Mouse (Mus musculus): Measurements from ENCODE around the gene Fndc5.

The Fndc5 gene

DNA sequence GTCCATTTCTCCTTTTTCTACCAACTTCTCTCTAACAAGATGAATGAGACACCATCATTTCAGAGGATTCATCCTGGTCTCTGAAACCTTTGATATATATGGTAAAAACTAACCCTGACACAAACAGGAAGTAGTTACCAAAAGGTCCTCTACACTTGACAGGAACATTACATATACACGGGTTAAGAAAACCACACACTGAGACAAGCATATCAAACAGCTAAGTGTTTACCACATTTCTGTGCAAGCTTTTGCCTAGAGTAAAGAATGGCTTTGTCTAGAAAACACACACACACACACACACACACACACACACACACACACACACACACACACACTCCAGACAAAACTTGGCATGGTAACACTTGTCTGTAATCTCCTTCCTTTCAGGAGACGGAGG, 9.6 kb downstream of the Fndc5 start:
- no peak for DNase-seq (ENCODE audit: low spot score in 2 of 2)

DNA sequence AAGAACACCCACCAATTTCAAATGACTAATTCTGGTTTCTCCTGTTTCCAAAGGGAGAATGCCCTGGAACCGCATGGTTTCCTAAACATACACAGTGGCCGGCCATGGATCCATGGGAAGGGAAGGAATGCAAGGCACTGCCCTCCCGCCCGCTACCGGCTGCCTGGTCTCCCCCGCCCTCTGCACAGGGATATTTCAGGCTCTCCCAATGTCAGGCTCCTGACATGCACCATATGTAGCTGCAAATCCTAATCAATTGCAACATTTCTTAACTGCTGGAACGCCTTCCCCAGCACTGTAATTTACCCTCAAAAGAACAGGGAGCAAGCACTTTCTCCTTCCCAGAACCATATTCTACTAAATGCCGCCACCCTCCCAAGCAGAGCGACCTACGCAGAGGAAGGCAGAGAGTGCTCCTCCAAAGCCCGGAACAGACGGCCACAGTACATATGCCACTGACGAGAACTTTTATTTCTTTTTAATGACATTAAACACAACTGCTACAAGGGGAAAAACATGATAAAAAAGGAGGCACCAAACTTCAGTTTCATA, 10.8 kb downstream of the Fndc5 start:
- no peak for DNase-seq (ENCODE audit: low spot score in 2 of 2)

DNA sequence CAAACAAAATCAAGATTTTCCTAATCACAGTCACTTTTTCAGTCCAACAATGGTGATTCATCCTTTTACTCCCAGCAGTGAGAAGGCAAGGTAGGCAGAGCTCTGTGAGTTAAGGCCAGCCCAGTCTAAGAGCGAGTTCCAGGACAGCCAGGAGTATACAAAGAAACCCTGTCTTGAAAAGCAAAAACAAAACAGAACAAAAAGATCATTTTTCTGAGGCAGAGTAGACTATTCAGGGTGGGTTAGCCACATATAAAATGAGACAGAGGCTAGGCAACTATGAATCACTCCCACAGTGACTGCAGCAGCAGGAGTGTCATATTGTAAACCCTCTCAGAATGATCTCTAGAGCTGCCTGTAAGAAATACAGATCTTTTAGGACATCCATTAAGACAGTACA, 12.5 kb downstream of the Fndc5 start:
- no peak for DNase-seq (ENCODE audit: low spot score in 2 of 2)

DNA sequence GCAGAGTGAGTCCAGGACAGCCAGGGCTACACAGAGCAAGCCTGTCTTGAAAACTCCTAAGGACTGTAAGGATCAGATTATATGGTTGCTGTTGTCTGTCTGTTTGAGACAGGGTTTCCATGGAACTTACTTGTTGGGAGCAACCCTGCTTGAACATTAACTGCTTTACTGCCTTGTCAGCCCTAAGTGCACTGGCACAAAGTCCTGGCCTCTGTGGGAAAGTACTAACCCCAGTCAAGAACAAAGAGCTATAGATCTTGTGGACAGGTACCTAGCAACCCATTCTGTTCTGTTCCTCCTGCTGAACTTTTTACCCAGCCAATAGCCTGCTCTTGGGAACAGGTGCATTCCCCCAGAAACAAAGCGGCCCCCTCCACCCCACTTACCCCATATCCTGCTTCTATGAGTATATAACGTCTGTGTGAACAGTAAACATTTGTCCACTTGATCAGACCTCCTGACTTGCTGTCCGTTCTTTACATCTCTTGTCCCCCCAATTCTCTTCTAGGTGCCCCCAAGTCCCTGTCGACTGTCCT, 14.5 kb downstream of the Fndc5 start:
- DNase-seq (ENCODE audit: low spot score in 2 of 2) = no peak

DNA sequence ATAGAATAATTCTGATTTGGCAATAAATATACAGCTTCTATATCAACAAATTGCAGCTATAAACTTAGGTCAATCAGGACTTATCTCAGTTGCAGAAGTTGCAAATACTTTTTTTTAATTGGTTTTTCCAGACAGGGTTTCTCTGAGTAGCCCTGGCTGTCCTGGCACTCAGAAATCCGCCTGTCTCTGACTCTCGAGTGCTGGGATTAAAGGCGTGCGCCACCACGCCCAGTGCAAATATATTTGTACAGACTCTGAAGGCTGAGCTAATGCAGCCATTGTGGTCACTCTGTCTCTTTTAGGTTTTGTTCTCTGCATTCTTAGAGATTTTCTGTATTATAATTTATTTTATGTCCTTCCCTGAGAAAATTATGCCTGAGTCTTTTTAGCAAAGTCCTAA, 20.7 kb downstream of the Fndc5 start:
- no peak for DNase-seq (ENCODE audit: low spot score in 2 of 2)

DNA sequence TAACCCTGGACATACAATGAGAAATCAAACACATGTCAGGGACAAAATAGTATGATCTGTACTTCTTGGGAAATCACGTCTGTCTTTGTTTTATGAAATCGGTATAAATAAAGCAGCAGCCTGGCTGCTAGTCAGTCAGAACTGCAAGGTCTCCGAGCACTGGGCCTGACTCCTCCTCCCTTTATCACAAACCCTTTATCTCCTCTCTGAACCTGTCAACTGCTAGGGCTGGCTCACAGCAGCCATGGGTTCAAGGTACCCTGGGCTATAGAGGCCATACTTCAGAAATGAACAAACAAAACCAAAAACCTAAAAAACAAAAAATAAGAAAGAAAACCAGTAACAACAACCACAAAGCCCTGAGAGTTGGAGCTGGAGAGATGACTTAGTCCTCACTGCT, 21.8 kb downstream of the Fndc5 start:
- no peak for DNase-seq (ENCODE audit: low spot score in 2 of 2)

DNA sequence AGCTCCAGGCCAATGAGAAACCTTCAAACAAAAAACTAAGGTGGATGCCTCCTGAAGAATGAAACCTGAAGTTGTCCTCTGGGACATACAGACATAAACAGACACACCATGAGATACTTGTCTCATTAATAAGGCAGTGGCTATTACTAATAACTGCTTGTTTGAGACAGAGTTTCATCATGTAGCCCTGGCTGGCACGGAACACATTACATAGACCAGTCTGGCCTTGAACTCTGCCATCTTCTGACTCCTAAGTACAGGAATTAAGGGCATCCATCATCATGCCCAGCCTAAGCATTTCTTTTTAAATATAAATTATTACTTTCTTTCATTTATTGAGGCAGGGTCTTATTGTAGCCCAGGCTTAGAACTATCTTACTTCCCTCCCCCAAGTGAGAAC, 24.3 kb downstream of the Fndc5 start:
- DNase-seq (ENCODE audit: low spot score in 2 of 2) = no peak

DNA sequence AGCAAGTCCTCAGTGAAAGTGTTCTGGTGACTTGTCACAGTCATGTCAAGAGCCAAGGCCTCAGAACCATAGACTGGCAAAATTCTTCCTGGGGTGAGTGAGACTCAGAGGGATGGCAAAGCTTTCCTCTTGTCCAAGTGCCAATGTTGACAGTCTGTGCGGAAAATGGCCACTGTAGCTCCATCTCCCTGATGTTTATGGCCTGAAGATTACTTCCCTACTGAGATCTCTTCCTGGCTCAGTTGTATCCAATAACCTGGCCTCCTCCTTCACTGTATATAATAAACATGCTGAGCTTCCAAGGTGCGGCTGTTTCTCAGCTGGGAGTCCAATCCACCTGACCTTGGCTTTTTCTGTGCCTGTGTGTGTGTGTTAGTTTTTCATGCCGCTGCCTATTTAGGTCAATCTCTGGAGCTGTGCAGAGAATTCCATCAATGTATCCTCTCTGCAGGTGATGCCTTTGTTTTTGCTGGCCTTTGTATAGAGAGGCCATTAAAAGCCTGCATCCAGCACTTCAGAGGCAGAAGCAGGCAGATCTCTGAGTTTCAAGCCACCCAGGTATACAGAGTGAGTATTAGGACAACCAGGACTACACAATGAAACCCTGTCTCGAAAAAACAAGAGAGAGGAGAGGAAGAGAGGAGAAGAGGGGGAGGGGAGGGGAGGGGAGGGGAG, 24.9 kb downstream of the Fndc5 start:
- no peak for DNase-seq (ENCODE audit: low spot score in 2 of 2)

DNA sequence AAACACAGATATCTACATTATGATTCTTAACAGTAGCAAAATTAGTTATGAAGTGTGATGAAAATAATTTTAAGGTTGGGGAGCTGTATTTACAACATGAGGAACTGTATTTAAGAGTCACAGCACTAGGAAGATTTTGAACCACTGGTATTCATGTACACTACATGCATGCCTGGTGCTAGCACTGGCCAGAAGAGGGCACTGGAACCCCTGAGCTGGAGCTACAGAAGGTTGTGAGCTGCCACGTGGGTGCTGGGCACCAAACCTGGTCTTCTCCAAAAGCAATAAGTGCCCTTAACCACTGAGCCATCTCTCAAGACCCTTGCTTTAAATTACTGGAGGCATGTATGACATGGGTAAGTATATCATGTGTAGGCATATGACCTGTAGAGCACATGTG, 35.7 kb downstream of the Fndc5 start:
- no peak for DNase-seq (ENCODE audit: low spot score in 2 of 2)

DNA sequence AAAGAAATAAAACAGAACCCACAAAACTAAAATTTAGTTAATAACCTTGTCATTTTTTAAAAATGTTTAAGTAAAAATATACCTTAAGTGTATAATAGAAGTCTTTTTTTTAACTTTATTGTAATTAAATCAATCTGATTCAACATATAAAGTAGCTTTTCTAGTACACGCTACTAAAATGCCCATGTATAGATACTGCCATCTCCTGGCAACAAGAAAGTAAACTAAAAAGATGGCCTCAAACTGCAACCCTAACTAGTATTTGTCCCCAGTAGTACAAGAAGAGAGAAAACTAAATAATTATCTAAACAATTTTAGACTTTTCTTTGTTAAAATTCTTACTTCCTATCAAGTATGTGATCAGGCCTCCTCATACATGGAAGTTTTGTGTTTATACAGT, 42.8 kb downstream of the Fndc5 start:
- no peak for DNase-seq (ENCODE audit: low spot score in 2 of 2)

DNA sequence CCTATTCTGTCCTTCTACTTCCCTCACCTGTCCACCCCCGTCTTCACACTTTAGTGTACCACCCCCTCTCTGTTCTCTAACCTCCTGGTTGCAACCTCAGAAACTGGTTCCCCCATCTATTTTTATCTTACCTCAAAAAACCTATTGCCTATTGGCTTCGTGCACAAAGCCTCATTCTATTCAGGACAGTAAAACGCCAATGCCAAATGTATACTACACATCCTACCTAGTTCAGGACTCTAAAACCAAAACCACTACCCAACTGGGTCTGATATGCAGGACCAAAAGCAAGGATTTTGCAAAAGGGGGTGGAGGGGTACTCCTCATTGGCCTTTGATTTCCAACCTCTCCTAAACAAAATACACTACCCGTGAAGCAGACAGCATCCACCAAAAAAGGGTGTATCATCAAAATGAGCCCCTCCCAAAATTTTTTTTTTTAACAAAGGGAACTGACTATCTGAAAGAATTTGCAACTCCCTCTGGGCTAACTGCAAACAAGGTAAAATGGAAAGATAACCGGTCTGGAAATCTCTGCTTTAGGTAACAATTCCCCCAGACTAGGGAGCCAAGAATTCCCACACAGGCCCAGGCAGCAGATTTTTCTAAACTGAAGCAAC, 51.4 kb downstream of the Fndc5 start:
- DNase-seq (ENCODE audit: low spot score in 2 of 2) = no peak

DNA sequence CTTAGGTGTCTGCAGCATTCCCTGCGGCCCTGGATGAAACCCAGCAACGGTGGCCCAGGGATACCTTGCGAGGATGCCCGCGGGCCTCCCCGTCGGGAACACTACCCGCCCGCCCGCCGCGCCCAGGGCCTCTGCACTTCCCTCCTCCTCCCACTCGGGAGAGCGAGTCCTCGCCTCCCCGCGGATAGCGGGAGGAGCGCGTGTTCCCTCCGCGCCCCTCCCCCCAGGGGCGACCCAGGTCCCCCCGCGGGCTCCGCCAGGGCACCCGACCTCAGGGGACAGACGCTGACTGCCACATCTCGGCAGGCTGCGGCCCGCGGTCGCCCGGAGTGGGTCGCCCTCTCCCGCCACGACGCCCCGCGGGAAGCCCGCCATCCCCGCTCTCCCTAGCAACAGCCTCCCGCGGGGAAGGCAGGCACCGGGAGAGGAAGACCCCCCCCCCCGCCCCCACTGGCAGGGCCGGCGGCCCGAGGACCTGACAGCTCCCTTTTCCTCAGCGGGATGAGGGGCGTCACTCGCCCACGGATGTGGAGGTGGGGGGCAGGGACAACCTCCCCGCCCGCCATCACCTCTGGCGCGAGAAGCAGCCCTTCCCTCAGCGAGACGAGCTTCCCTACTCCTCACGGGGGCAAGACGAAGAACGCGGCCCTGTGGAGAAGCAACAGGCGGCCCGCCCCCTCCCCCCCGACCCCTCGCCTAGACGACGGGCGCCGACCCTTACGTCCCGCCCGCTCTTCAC, 52.2 kb downstream of the Fndc5 start:
- peak; percentile 73 for DNase-seq (ENCODE audit: low spot score in 2 of 2)

DNA sequence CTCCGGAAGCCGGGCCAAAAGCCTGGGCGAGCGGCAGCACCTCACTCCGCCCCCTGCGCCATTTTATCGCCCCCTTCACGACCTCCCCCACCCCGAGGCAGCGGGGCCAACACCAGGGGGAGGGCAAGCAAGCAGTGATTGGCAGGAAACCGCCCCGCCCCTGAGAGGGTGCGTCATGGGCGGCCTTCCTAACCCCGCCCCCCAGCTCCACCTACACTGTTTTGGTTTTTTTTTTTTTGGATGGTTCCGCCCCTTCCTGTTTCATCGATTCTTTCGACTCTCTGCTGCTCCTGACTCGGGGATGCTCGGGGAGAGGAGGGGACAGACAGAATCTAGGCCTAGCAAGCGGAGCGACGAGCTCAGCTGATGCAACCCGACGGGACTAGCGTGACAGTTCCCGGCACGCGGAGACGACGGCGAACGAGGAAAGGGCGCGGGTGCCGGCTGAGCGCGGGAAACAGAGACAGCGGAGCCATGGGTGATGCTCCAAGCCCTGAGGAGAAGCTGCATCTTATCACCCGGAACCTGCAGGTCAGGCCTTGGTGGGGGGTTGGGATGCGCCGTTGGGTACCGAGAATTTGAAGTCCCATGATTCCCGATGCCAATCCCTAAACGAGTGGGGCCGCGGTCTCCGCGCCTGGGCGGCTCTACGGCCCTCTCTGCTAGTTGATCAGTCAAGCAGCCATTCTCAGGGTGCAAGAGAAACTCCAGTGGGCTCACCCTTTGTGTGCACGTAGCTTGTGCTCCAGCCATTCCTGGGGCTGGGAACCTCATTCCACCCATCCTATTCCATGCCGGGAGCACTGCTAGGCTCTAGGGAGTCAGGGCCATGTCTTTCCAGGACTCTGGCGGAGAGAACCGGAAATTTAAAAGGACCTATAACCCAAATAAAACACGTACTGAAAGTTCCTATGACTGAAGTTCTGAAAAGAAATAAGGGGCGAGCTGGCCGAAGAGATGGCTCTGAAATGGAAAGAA, 53.0 kb downstream of the Fndc5 start, which contains the start of the genes S100pbp and Yars:
TSS of gene S100pbp (minus strand) at position 186 of the 978 bp plus-strand sequence.
TSS of gene Yars (plus strand) at position 219 of the 978 bp plus-strand sequence.
- peak; percentile 96 to 97 for DNase-seq (ENCODE audit: low spot score in 2 of 2)

DNA sequence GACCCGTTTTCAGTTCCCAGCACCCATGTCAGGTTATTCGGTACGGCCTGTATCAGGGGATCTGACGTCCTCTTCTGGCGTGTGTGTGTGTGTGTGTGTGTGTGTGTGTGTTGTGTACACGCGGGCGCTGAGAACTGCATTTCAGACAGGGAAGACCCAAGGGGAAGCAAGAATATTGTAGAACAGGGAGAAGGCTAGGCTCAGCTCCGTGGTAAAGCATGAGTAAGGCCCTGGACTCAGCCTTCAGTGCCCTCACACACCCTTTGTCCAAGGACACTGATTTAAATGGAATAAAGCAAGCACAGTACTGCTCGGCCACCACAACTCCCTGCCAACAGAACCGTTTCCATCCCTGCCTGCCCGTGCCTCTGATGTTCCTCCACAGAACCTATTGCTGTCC, 53.7 kb downstream of the Fndc5 start:
- DNase-seq (ENCODE audit: low spot score in 2 of 2) = peak in 1 of 2 experiments; percentile 21

DNA sequence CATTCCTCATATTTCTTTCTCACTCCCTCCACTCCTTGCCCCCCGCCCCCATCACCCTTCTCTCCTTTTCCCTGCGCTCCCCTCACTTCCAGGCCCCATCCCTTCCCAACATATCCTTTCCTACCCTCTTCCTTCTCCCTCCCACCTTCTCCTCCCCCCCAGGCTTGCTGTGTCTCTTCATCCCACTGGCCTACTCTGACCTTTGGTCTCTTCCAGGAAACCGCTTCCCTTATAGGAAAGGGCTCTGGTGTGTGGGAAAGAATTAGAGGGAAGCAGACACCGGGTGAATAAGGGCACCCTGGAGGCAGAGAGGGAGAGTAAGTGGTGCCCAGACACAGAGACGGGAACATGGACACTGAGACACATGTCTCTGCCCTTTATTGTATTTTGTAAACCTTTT, 54.9 kb downstream of the Fndc5 start:
- DNase-seq (ENCODE audit: low spot score in 2 of 2) = no peak

Measured in frontal cortex, postnatal 10 days (tissue).